Mouse (Mus musculus): ENCODE results near the gene Htra1. TPM values are rescaled to one million over a fixed set of nuclear protein-coding genes. Genes with fewer than 3 reads are reported as not detected.
A peak's percentile ranks its signal among the peaks of the same experiment; 100 is the strongest.

The Htra1 gene
- polyA plus RNA-seq, 1 experiment from 2014 or later = 30.3 TPM

GRCm38 (mm10) chr7:131031755-131032154 lies 95.8 kb downstream of the Htra1 start, which contains the start of gene Dmbt1:
TSS of gene Dmbt1 (plus strand) at chr7:131032053.
- no peak within 1 kb of the TSS for H3K9ac ChIP-seq (ENCODE audit: low read length)
- no peaks in the 10 kb centered on the region for H3K9me3 ChIP-seq (replicated peaks; ENCODE audit: control insufficient read depth, low read length)
- no peak within 1 kb of the TSS for H3K4me2 ChIP-seq (ENCODE audit: low read depth, low read length)
- H3K4me3 ChIP-seq (replicated peaks; ENCODE audit: low read length) = peak within 1 kb of the TSS; percentile 12
- WGBS = 53% methylated on average over 5 of the region's 5 CpGs
- no peak for ATAC-seq (ENCODE audit: insufficient read depth, low FRiP score)
- H3K27ac ChIP-seq (ENCODE audit: low read length) = 0 out of 2 replicates have a peak within 1 kb of the TSS, but pooled peaks have one; percentile 30
- H3K36me3 ChIP-seq (ENCODE audit: control insufficient read depth, insufficient read depth, low read length) = no peaks in the 10 kb centered on the region
- no peaks in the 10 kb centered on the region for H3K4me1 ChIP-seq (ENCODE audit: control insufficient read depth, insufficient read depth, low read length)
- H3K27me3 ChIP-seq (ENCODE audit: control insufficient read depth, insufficient read depth, low read length) = no peaks in the 10 kb centered on the region

Small RNAs within 50 kb of the gene (microRNA-seq; reads per million reads assigned to microRNA genes)
- gene Mir7061 = 0.83 reads per million

Other genes with a start within 250 kb of the Htra1 start
- 0.10 and 0.14 TPM in 2 replicates for gene Btbd16, start 162.0 kb upstream of the Htra1 start, polyA plus RNA-seq (2015; fragmentation: Nextera tagmentation; extraction: Ambion mirVana)
- 57.2 and 64.6 TPM in 2 replicates for gene Plekha1, start 70.4 kb upstream of the Htra1 start, polyA plus RNA-seq (2015; fragmentation: Nextera tagmentation; extraction: Ambion mirVana)
- 68.6 and 80.4 TPM in 2 replicates for gene Dmbt1, start 95.9 kb downstream of the Htra1 start, polyA plus RNA-seq (2015; fragmentation: Nextera tagmentation; extraction: Ambion mirVana)
- gene 4933402N03Rik, start 210.2 kb downstream of the Htra1 start, polyA plus RNA-seq (2015; fragmentation: Nextera tagmentation; extraction: Ambion mirVana) = not detected in 2 replicates
- gene 5430419D17Rik, start 238.3 kb downstream of the Htra1 start, polyA plus RNA-seq (2015; fragmentation: Nextera tagmentation; extraction: Ambion mirVana) = 0.04 and 0.05 TPM in 2 replicates